ENCODE assay signal across 31 mouse cellular contexts in the genomic region with DNA sequence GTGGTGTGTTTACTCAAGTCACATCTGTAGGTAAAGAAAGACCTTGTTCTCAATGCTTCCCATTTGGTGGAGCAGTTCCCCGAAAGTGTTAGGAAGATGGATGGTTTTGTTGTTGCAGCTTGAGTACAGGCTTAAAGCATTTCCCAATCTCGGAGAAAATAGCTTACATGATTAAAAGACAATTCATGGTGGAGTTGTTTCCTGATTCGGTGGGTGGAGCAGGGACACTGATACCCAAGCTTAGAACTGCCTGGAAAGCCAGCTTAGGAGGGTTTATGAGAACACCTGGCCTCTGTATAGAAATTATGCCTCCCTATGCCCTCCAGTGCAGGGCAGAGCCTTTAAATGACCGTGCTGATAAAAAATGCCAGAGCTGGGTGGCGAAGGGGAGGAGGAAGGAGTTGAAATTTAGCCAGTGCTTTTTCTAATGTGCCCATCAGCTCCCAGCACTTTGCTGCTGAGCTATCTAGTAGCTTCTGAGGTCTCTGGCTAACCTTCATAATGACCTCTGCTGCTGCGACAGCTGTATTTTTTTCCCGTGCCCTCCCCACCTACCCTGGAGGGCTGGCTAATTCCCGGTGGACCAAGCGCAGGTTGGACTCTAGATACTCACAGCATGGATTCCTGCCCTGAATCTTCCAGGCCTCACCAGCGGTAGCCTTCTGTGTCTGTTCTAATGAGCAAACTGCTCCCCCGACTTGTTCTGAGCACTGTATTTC. TPM values are rescaled to one million over a fixed set of nuclear protein-coding genes. Genes with fewer than 3 reads are reported as not detected.
A peak's percentile ranks its signal among the peaks of the same experiment; 100 is the strongest.
DNase-seq lines count a peak whose midpoint lies in the region; ATAC-seq and TF ChIP-seq lines count a peak whose summit lies in the region.
"Had no signal": no experiment of that assay in that cellular context is flagged by ENCODE, and none has a peak within 500 bp of the region (broad histone marks: within the 10 kb centered on the region; RNA-seq: fewer than 3 reads in every experiment).

No protein-coding gene starts in this region.

- 58% methylated on average over 11 of the region's 11 CpGs for WGBS in heart, embryonic 10.5 days
- WGBS in heart, embryonic 11.5 days (ENCODE audit: insufficient replicate concordance) = 59% methylated on average over 11 of the region's 11 CpGs
- WGBS in kidney, adult 2 months = 30% methylated on average over 11 of the region's 11 CpGs

- TF ChIP-seq CTCF in kidney, adult 2 months (conservative IDR thresholded peaks at IDR 0.05; ENCODE audit: insufficient read depth, insufficient read length, low read depth, low read length) = no peak

- H3K27ac ChIP-seq in heart, embryonic 10.5 days = 0 out of 2 replicates have a peak overlapping the region, but pooled peaks have one; percentile 16
- no peak overlapping the region for H3K27ac ChIP-seq in heart, embryonic 11.5 days (ENCODE audit: low read depth, low read length)
- H3K27ac ChIP-seq in kidney, adult 2 months (ENCODE audit: insufficient read depth, low read depth, low read length) = peak overlapping the region; percentile 37; the same call in 1 of the 2 replicates
- H3K27ac ChIP-seq: forebrain, embryonic 10.5 days; gastrocnemius, adult 2 months; hindbrain, embryonic 13.5 days; layer of hippocampus, adult 2 months; macrophage; midbrain, embryonic 10.5 days had no signal

- no peak for TF ChIP-seq POLR2A in kidney, adult 2 months (IDR thresholded peaks at IDR 0.05; ENCODE audit: low read depth, low read length)

- no peak for ATAC-seq in heart, embryonic 11.5 days (replicated peaks; ENCODE audit: insufficient number of reproducible peaks, low FRiP score, low TSS enrichment)
- ATAC-seq: activated CD4-positive, CD25-positive, alpha-beta regulatory T cell, adult 4 months; CD4-positive, CD25-positive, alpha-beta regulatory T cell, adult 4 months; inflammation-experienced regulatory T-cells, adult 6 months had no signal

- H3K27me3 ChIP-seq in heart, embryonic 10.5 days (ENCODE audit: insufficient read depth, poor library complexity, severe bottlenecking) = 0 out of 2 replicates have a peak, but pooled peaks cover 5% of the 10 kb centered on the region
- H3K27me3 ChIP-seq in heart, embryonic 11.5 days (ENCODE audit: control insufficient read depth, insufficient read depth, low read length) = no peaks in the 10 kb centered on the region
- no peaks in the 10 kb centered on the region for H3K27me3 ChIP-seq in kidney, adult 2 months (replicated peaks; ENCODE audit: control insufficient read depth, insufficient read depth, low read length)
- H3K27me3 ChIP-seq: embryonic facial prominence, embryonic 13.5 days; hindbrain, embryonic 13.5 days; limb, embryonic 15.5 days had no signal

- no peak overlapping the region for H3K4me3 ChIP-seq in heart, embryonic 10.5 days
- H3K4me3 ChIP-seq in heart, embryonic 11.5 days (ENCODE audit: low read depth, low read length) = no peak overlapping the region
- H3K4me3 ChIP-seq in kidney, adult 2 months (ENCODE audit: insufficient read depth, low read depth, low read length) = no peak overlapping the region
- H3K4me3 ChIP-seq: embryonic facial prominence, embryonic 13.5 days; forebrain, embryonic 10.5 days; gastrocnemius, adult 2 months; hindbrain, embryonic 13.5 days; layer of hippocampus, adult 2 months; limb, embryonic 15.5 days; midbrain, embryonic 10.5 days had no signal

- H3K9me3 ChIP-seq in heart, embryonic 10.5 days = no peaks in the 10 kb centered on the region
- no peaks in the 10 kb centered on the region for H3K9me3 ChIP-seq in heart, embryonic 11.5 days (replicated peaks; ENCODE audit: control insufficient read depth, low read length)
- H3K9me3 ChIP-seq: embryonic facial prominence, embryonic 13.5 days; forebrain, embryonic 10.5 days; hindbrain, embryonic 13.5 days; limb, embryonic 15.5 days; midbrain, embryonic 10.5 days had no signal

- no peak overlapping the region for H3K9ac ChIP-seq in heart, embryonic 11.5 days (ENCODE audit: low read depth, low read length)
- H3K9ac ChIP-seq: embryonic facial prominence, embryonic 13.5 days; hindbrain, embryonic 13.5 days; limb, embryonic 15.5 days had no signal

- H3K36me3 ChIP-seq in heart, embryonic 10.5 days = peaks cover 17% of the 10 kb centered on the region
- no peaks in the 10 kb centered on the region for H3K36me3 ChIP-seq in heart, embryonic 11.5 days (ENCODE audit: control insufficient read depth, insufficient read depth, low read length)
- no peaks in the 10 kb centered on the region for H3K36me3 ChIP-seq in kidney, adult 2 months (ENCODE audit: control insufficient read depth, insufficient read depth, low read length)

- no peak for DNase-seq in heart, embryonic 10.5 days (ENCODE audit: low spot score)
- DNase-seq in lung, postnatal 10 days = peak; percentile 5
- no peak for DNase-seq in lung, postnatal 25 days (ENCODE audit: low spot score)
- peak; percentile 67 for DNase-seq in kidney, adult 2 months
- peak; percentile 53 for DNase-seq in kidney, postnatal 14 days
- DNase-seq in Muller cell, postnatal 12 days (ENCODE audit: inconsistent ontology term) = no peak
- DNase-seq in adrenal gland, adult 8-10 months = no peak
- DNase-seq: adrenal gland, postnatal 14 days; cerebellum, adult 9-11 months; gastrocnemius, adult 2 months; heart, adult 18-20 months; heart, postnatal 14 days; spleen, adult 18-20 months; thymus, adult 2 months had no signal

- H3K4me2 ChIP-seq in heart, embryonic 11.5 days = no peak overlapping the region
- H3K4me2 ChIP-seq: embryonic facial prominence, embryonic 13.5 days; hindbrain, embryonic 13.5 days; limb, embryonic 15.5 days had no signal

- peaks cover 11% of the 10 kb centered on the region; the same call in 1 of the 2 replicates for H3K4me1 ChIP-seq in heart, embryonic 10.5 days
- peaks cover 9% of the 10 kb centered on the region; the same call in 1 of the 2 replicates for H3K4me1 ChIP-seq in heart, embryonic 11.5 days (ENCODE audit: control insufficient read depth, insufficient read depth, low read length)
- peaks cover 19% of the 10 kb centered on the region; the same call in 1 of the 2 replicates for H3K4me1 ChIP-seq in kidney, adult 2 months (ENCODE audit: control insufficient read depth, insufficient read depth, low read length)

RNA-seq across cellular contexts. Expression of a gene that starts 5.5 kb away (rescaled TPM):
- 121 and 146 TPM in 2 replicates for polyA plus RNA-seq in heart, embryonic 10.5 days (2016; fragmentation: Nextera tagmentation; extraction: Ambion mirVana)
- polyA plus RNA-seq in heart, embryonic 11.5 days (2014; fragmentation: Nextera tagmentation; extraction: Ambion mirVana) = 131 TPM in 2 replicates
- polyA plus RNA-seq in kidney, adult 2 months (2012; rRNA removed) = 172 and 198 TPM in 2 replicates
- 10 to 100 TPM; 28.1 to 51.7 (median 37.1) TPM for total RNA-seq in adrenal gland, adult 8-10 months (2022)
- polyA plus RNA-seq: activated CD4-positive, CD25-positive, alpha-beta regulatory T cell, adult 4 months had no signal

RNA-seq across cellular contexts. Expression of a gene that starts 24.1 kb away (rescaled TPM):
- not detected in 2 replicates for polyA plus RNA-seq in heart, embryonic 10.5 days (2016; fragmentation: Nextera tagmentation; extraction: Ambion mirVana)
- polyA plus RNA-seq in heart, embryonic 11.5 days (2014; fragmentation: Nextera tagmentation; extraction: Ambion mirVana) = not detected in 2 replicates
- 0.72 TPM in 2 replicates for polyA plus RNA-seq in kidney, adult 2 months (2012; rRNA removed)
- not detected for total RNA-seq in adrenal gland, adult 8-10 months (2022)
- total RNA-seq: adrenal gland, postnatal 14 days; ES-E14; gastrocnemius, adult 2 months; heart, adult 18-20 months; heart, postnatal 14 days; layer of hippocampus, adult 2 months; left cerebral cortex, adult 18-20 months; left cerebral cortex, postnatal 36 days; midbrain, postnatal 0 days had no signal
- polyA plus RNA-seq: activated CD4-positive, CD25-positive, alpha-beta regulatory T cell, adult 4 months; brain, embryonic 14.5 days; CD4-positive, CD25-positive, alpha-beta regulatory T cell, adult 4 months; cortical plate, adult 2 months; embryonic facial prominence, embryonic 13.5 days; forebrain, embryonic 10.5 days; hindbrain, embryonic 13.5 days; inflammation-experienced regulatory T-cells, adult 6 months; limb, embryonic 15.5 days; macrophage; midbrain, embryonic 10.5 days; midbrain, postnatal 0 days had no signal

RNA-seq across cellular contexts. Expression of a gene that starts 30.5 kb away (rescaled TPM):
- polyA plus RNA-seq in heart, embryonic 10.5 days (2016; fragmentation: Nextera tagmentation; extraction: Ambion mirVana) = 14.1 and 16.1 TPM in 2 replicates
- 17.2 and 20.3 TPM in 2 replicates for polyA plus RNA-seq in heart, embryonic 11.5 days (2014; fragmentation: Nextera tagmentation; extraction: Ambion mirVana)
- polyA plus RNA-seq in kidney, adult 2 months (2012; rRNA removed) = 24.5 and 28.1 TPM in 2 replicates
- total RNA-seq in adrenal gland, adult 8-10 months (2022) = 100 to 1,000 TPM; 135 to 182 (median 168) TPM

RNA-seq across cellular contexts. Expression of a gene that starts 42.4 kb away (rescaled TPM):
- polyA plus RNA-seq in heart, embryonic 10.5 days (2016; fragmentation: Nextera tagmentation; extraction: Ambion mirVana) = 9.5 and 10.6 TPM in 2 replicates
- polyA plus RNA-seq in heart, embryonic 11.5 days (2014; fragmentation: Nextera tagmentation; extraction: Ambion mirVana) = 11.7 TPM in 2 replicates
- polyA plus RNA-seq in kidney, adult 2 months (2012; rRNA removed) = 2.5 and 4.3 TPM in 2 replicates
- total RNA-seq in adrenal gland, adult 8-10 months (2022) = 10 to 100 TPM in 1 of 4 experiments, 1 to 10 TPM in 3; 5.9 to 10.0 (median 6.9) TPM
- polyA plus RNA-seq: activated CD4-positive, CD25-positive, alpha-beta regulatory T cell, adult 4 months; CD4-positive, CD25-positive, alpha-beta regulatory T cell, adult 4 months; inflammation-experienced regulatory T-cells, adult 6 months; macrophage had no signal

Comparison
In these comparisons a context has a peak if more than half of its experiments do, and no peak if none do; other contexts are left out.
1. DNase-seq: peak in lung, postnatal 10 days (single experiment), kidney, adult 2 months (single experiment) and kidney, postnatal 14 days (single experiment); none in heart, embryonic 10.5 days (single experiment), lung, postnatal 25 days (single experiment), Muller cell, postnatal 12 days (single experiment) and adrenal gland, adult 8-10 months (single experiment).